Mouse (Mus musculus): Measurements from ENCODE around the gene Lin52. TPM values are rescaled to one million over a fixed set of nuclear protein-coding genes. Genes with fewer than 3 reads are reported as not detected.

The Lin52 gene
- total RNA-seq (2023): 10 to 100 TPM in 1 of 2 experiments, 1 to 10 TPM in 1; 5.6 to 12.1 TPM

DNA sequence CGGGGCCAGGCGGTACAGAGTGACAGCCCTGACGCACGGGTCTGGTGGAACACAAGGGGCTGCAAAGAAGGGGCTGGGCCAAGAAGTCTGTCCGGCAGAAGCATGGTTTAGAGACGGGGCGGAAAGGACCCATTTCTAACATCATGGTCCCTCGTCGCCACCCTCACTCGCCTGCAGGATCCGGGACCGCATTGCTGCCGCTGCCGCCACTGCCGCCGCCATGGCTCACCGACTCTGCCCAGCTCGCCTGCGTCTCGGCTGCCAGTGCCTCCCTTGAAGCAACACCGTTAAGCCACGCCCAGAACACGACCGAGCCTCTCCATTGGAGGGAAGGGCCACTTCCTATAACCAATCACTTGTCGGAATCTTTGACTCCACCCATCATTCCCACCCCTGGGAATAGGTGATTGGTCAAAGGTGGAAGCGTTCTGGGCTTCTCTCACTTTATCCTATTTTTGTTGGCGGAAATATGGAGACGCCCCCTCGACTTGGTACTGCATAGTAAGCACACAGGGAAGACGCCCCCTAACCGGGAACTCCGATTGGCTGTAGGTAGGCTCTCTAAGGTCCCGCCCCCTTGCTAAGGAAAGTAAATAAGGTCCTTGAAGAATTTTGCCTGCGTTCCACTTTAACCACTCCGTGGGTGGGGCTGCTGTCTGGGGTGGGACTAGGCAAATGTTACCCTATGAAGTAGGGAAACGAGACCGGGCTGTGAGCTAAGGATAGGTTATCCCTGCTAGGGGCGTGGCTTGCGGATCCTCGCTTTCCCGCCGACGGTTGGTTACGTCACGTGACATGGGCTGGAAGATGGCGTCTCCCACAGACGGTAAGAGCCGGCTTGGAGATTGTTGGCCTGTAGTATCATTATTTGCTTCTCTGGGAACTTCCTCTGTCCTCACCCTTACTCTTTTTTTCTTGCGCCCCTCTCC, at the start of gene Lin52, which contains the start of gene Aldh6a1:
Gene Lin52 (plus strand): TSS at position 705 of the 929 bp plus-strand sequence.
Gene Aldh6a1 (minus strand): TSS at position 287 of the 929 bp plus-strand sequence.

DNA sequence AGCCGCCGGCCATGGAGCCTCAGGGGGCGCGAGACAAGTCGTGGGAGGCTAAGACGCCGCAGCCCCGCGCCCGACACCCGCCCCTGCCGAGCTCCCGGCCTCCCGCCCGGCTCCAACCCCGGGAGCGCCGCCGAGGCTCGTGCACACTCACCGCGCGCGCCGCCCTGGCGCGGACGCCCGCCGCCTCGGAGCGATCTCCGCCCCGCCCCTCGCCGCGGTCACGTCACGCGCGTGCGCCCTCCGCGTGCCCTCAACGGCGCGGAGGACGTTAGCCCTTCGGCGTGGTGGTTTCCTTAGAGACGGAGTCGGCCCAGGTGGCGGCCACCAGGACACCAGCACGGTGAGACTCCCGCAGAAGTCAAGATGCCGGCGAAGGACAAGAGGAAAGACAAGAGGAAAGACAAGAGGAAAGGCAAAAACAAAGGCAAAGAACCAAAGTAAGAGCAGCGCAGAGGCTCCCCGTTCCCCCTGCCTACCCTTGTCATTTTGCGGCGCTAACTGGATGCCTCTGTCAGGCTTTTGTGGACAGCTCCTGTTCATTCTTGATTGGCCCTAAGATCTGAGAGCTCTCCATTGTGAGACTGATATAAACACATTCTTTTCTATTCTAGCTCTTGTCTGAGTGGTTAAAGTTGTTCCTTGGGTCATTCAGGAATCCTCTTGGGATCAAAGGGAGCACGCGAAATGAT, 42.3 kb upstream of the Lin52 start, which contains the start of the genes Entpd5 and Bbof1:
Gene Entpd5 (minus strand): TSS at position 211 of the 689 bp plus-strand sequence.
Gene Bbof1 (plus strand): TSS at position 253 of the 689 bp plus-strand sequence.

DNA sequence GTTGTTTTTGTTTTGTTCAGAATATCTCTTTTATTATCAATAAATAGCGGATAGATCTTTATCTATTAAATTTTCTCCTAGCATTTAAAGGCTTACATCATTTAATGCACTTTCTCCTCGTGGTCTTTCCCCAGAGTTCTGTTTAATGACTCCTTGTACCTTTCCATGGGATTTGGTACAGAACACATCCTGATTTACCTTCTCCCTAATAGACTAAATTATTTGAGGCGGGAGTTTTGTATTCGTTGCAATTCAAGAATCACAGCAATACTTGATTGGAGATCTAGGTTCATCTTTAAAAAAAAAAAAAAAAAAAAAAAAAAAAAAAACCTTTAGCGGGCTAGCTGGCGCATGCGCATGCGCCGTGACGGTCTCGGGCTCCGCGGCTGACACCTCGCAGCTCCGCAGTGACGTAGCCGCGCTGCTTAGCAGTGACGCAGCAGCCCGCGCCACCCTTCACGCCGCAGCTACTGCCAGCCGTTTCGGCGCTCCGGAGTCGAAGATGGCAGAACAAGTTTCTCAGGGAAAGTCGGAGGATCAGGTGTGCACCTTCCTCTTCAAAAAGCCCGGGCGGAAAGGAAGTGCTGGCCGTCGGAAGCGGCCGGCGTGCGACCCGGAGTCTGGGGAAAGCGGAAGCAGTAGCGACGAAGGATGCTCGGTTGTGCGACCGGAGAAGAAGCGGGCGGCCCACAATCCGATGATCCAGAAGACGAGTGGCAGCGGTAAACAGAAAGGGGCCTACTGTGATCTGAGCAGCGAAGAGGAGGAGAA, 34.2 kb upstream of the Lin52 start, which contains the start of gene Rnf113a2:
Gene Rnf113a2 (plus strand): TSS at position 363 of the 771 bp plus-strand sequence.

DNA sequence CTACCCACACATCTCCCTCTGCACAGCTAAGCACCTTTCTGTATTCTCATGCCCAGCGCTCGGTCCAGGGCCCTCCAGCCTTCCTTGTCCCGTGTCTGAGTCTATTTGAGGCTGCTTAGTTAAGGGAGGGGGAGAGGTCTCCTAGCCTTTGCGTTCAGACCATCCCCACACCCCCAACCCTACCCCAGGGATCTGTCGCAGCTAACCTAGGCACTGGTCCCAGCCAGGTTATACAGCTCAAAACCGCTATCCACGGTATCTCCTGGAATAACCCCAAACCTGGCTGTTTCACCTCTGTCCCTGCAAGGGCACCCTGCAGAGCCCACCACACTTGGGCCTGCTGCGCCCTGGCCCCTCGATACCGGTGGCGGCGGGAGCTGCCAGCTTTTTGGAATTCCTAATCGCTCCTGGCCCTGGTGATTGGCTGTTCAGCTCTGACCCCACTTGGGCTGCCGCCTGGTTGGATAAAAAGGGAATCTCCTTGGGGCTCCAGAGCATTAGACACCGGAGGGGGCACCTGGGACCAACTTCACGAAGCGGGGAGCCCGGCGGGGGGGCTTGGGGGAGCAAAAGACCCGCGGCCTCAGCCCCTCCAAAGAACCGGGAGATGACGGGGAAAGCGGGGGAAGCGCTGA, 118.2 kb downstream of the Lin52 start, which contains the start of gene Vsx2:
Gene Vsx2 (plus strand): TSS at position 427 of the 635 bp plus-strand sequence.

Other genes starting within 250 kb of the Lin52 start
- gene Elmsan1, start 232.5 kb upstream of the Lin52 start, total RNA-seq (2023): 10 to 100 TPM; 79.2 to 80.5 TPM
- gene Ptgr2, start 166.2 kb upstream of the Lin52 start, total RNA-seq (2023): 10 to 100 TPM; 12.9 to 17.2 TPM
- 10 to 100 TPM; 30.0 to 30.4 TPM for gene Zfp410, start 134.6 kb upstream of the Lin52 start, total RNA-seq (2023)
- 10 to 100 TPM; 10.4 to 12.7 TPM for gene Coq6, start 89.8 kb upstream of the Lin52 start, total RNA-seq (2023)
- gene Fam161b, start 89.6 kb upstream of the Lin52 start, total RNA-seq (2023): under 1 TPM; 0.38 to 0.40 TPM
- 10 to 100 TPM; 17.0 to 19.4 TPM for gene Entpd5, start 42.4 kb upstream of the Lin52 start, total RNA-seq (2023)
- gene Bbof1, start 42.4 kb upstream of the Lin52 start, total RNA-seq (2023): 1 to 10 TPM in 1 of 2 experiments, under 1 TPM in 1; 0.47 to 1.1 TPM
- gene Rnf113a2, start 34.2 kb upstream of the Lin52 start, total RNA-seq (2023): 10 to 100 TPM; 21.0 to 27.4 TPM
- gene Aldh6a1, start 418 bp upstream of the Lin52 start, total RNA-seq (2023): 1 to 10 TPM; 3.8 to 4.9 TPM
- gene Vsx2, start 118.3 kb downstream of the Lin52 start, total RNA-seq (2023): not detected
- 1 to 10 TPM; 7.2 to 7.8 TPM for gene Abcd4, start 166.0 kb downstream of the Lin52 start, total RNA-seq (2023)
- gene Vrtn, start 189.6 kb downstream of the Lin52 start, total RNA-seq (2023): not detected
- gene Syndig1l, start 247.4 kb downstream of the Lin52 start, total RNA-seq (2023): not detected

All from neutrophil, adult 59 days (primary cell).